Comparison of ENCODE assay signal across 10 mouse cellular contexts in the genomic region with DNA sequence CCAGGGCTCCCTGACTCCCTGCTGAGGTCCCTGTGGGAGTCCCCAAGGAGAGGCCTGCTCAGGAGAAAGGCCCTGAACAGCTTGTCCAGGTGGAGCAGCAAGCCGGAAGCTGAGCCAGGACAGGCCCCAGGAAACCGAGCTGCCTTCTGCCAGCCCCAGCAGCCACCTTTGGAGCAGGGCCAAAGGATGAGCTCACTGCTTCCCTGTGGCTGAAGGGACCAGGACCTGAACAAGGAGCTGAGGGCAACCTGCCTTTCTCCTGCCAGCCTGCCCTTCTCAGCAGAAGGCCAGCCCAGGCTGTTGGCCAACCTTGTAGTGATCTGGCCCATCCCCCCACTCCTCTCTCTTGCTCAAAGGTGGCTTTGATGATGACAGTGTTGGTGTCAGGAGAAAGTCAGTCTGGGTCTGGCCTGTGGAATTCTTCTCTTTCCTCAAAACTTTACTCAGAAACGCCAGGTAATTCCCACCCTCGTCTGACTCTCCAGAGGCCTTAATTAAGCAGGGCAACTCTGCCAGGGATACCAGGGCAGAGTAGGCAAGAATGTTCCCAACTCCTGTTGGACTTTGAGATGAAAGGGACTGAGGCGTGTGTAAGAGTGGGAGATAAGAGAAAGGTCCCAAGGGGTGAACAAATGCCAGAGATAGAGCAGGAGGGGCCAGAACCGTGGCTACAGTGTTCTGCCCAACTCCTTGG. TPM values are rescaled to one million over a fixed set of nuclear protein-coding genes. Genes with fewer than 3 reads are reported as not detected.
DNase-seq lines count a peak whose midpoint lies in the region; ATAC-seq and TF ChIP-seq lines count a peak whose summit lies in the region.
"Had no signal": no experiment of that assay in that cellular context is flagged by ENCODE, and none has a peak within 500 bp of the region (broad histone marks: within the 10 kb centered on the region; RNA-seq: fewer than 3 reads in every experiment).

No protein-coding gene starts in this region.

- in situ Hi-C loops in Patski (cut with MboI; ENCODE audit: low pct_unique_long_range_greater_than_20kb) = no loop called here

- POLR2A ChIA-PET in Patski (lab: Charles Lee) = interaction anchor here (0.6 to 0.8 kb wide), 2 partner anchors 13 to 304 kb away, joined by 3 to 5 read pairs; no protein-coding TSS in a partner anchor

- ATAC-seq in hindbrain, postnatal 0 days = peak; percentile 71
- ATAC-seq in hindbrain, embryonic 14.5 days (ENCODE audit: low FRiP score) = no peak
- ATAC-seq in Patski = peak; percentile 59
- no peak for ATAC-seq in activated CD4-positive, CD25-positive, alpha-beta regulatory T cell, adult 4 months

- WGBS in hindbrain, postnatal 0 days = 49% methylated on average over 6 of the region's 6 CpGs
- 60% methylated on average over 6 of the region's 6 CpGs for WGBS in hindbrain, embryonic 14.5 days

- CTCF ChIA-PET in Patski (lab: Charles Lee) = no interaction called here

- H3K27me3 ChIP-seq in hindbrain, postnatal 0 days (ENCODE audit: insufficient read depth, low read length) = no peaks in the 10 kb centered on the region
- H3K27me3 ChIP-seq in hindbrain, embryonic 14.5 days (ENCODE audit: control insufficient read depth, insufficient read depth, low read length) = no peaks in the 10 kb centered on the region
- H3K27me3 ChIP-seq in Patski = no peaks in the 10 kb centered on the region

- H3K36me3 ChIP-seq in hindbrain, postnatal 0 days (ENCODE audit: insufficient read depth, low read length) = peaks cover 14% of the 10 kb centered on the region; the same call in 1 of the 2 replicates
- H3K36me3 ChIP-seq in hindbrain, embryonic 14.5 days (replicated peaks; ENCODE audit: control insufficient read depth, insufficient read depth) = peaks cover 43% of the 10 kb centered on the region

- H3K9me3 ChIP-seq in hindbrain, postnatal 0 days (ENCODE audit: low read length) = no peaks in the 10 kb centered on the region
- H3K9me3 ChIP-seq in hindbrain, embryonic 14.5 days (ENCODE audit: control insufficient read depth, low read length) = no peaks in the 10 kb centered on the region

- H3K4me1 ChIP-seq in hindbrain, postnatal 0 days (ENCODE audit: insufficient read depth, low read length) = no peaks in the 10 kb centered on the region
- no peaks in the 10 kb centered on the region for H3K4me1 ChIP-seq in hindbrain, embryonic 14.5 days (replicated peaks; ENCODE audit: control insufficient read depth, insufficient read depth, low read length)

- peak overlapping the region; percentile 73 for H3K27ac ChIP-seq in hindbrain, postnatal 0 days
- no peak overlapping the region for H3K27ac ChIP-seq in hindbrain, embryonic 14.5 days

- H3K9ac ChIP-seq in hindbrain, postnatal 0 days (replicated peaks; ENCODE audit: low read length) = no peak overlapping the region
- H3K9ac ChIP-seq in hindbrain, embryonic 14.5 days = no peak overlapping the region

- no peak for TF ChIP-seq CTCF in hindbrain, postnatal 0 days (IDR thresholded peaks at IDR 0.05; ENCODE audit: low read depth)
- TF ChIP-seq CTCF in Patski (IDR thresholded peaks at IDR 0.05) = no peak

- H3K4me2 ChIP-seq in hindbrain, postnatal 0 days (ENCODE audit: low read depth, low read length) = no peak overlapping the region
- H3K4me2 ChIP-seq in hindbrain, embryonic 14.5 days (replicated peaks) = no peak overlapping the region

- peak; percentile 77 for DNase-seq in hindbrain, postnatal 0 days (ENCODE audit: low spot score)
- no peak for DNase-seq in hindbrain, embryonic 14.5 days (ENCODE audit: low spot score)
- DNase-seq in Patski (ENCODE audit: low read depth, low spot score) = no peak
- peak; percentile 99 for DNase-seq in cerebellum, postnatal 10 days
- DNase-seq in kidney, postnatal 4 days = peak; percentile 27 to 56
- no peak for DNase-seq in left cerebral cortex, adult 8-10 months (ENCODE audit: low spot score in 2 of 2)
- no peak for DNase-seq in c-Kit-positive CD71-positive TER-119-positive erythroid progenitor cells, embryonic 14.5 days (ENCODE audit: low spot score)
- DNase-seq: embryo, embryonic 11 days had no signal

- no peak overlapping the region for H3K4me3 ChIP-seq in hindbrain, postnatal 0 days (ENCODE audit: low read length)
- no peak overlapping the region for H3K4me3 ChIP-seq in hindbrain, embryonic 14.5 days (replicated peaks; ENCODE audit: low read length)

RNA-seq across cellular contexts. Expression of gene BC029722, which starts 13.8 kb away (rescaled TPM):
- total RNA-seq in hindbrain, postnatal 0 days (2014; rRNA removed) = 31.9 and 35.4 TPM in 2 replicates
- polyA plus RNA-seq in hindbrain, postnatal 0 days (2015; fragmentation: Nextera tagmentation; extraction: Ambion mirVana) = 52.2 and 53.4 TPM in 2 replicates
- 27.6 and 28.1 TPM in 2 replicates for polyA plus RNA-seq in hindbrain, embryonic 14.5 days (2014; fragmentation: Nextera tagmentation; extraction: Ambion mirVana)
- 49.6 TPM for polyA plus RNA-seq in Patski (2021)
- total RNA-seq in left cerebral cortex, adult 8-10 months (2022) = 10 to 100 TPM; 56.9 to 63.1 (median 60.3) TPM
- 10 to 100 TPM; 14.5 to 18.7 TPM for polyA plus RNA-seq in activated CD4-positive, CD25-positive, alpha-beta regulatory T cell, adult 4 months (2017; shearing (Covaris generic))

RNA-seq across cellular contexts. Expression of gene Eif6, which starts 21.3 kb away (rescaled TPM):
- 105 and 110 TPM in 2 replicates for total RNA-seq in hindbrain, postnatal 0 days (2014; rRNA removed)
- polyA plus RNA-seq in hindbrain, postnatal 0 days (2015; fragmentation: Nextera tagmentation; extraction: Ambion mirVana) = 138 and 144 TPM in 2 replicates
- 132 and 134 TPM in 2 replicates for polyA plus RNA-seq in hindbrain, embryonic 14.5 days (2014; fragmentation: Nextera tagmentation; extraction: Ambion mirVana)
- polyA plus RNA-seq in Patski (2021) = 170 TPM
- 10 to 100 TPM; 78.6 to 93.2 (median 86.3) TPM for total RNA-seq in left cerebral cortex, adult 8-10 months (2022)
- polyA plus RNA-seq in activated CD4-positive, CD25-positive, alpha-beta regulatory T cell, adult 4 months (2017; shearing (Covaris generic)) = 10 to 100 TPM; 73.4 to 81.2 TPM

RNA-seq across cellular contexts. Expression of gene Fam83c, which starts 29.3 kb away (rescaled TPM):
- total RNA-seq in hindbrain, postnatal 0 days (2014; rRNA removed) = not detected in 2 replicates
- polyA plus RNA-seq in hindbrain, postnatal 0 days (2015; fragmentation: Nextera tagmentation; extraction: Ambion mirVana) = 0.10 and 0.15 TPM in 2 replicates
- 0.31 TPM in 2 replicates for polyA plus RNA-seq in hindbrain, embryonic 14.5 days (2014; fragmentation: Nextera tagmentation; extraction: Ambion mirVana)
- polyA plus RNA-seq in Patski (2021) = 0.10 TPM
- not detected for total RNA-seq in left cerebral cortex, adult 8-10 months (2022)
- polyA plus RNA-seq in activated CD4-positive, CD25-positive, alpha-beta regulatory T cell, adult 4 months (2017; shearing (Covaris generic)) = not detected

RNA-seq across cellular contexts. Expression of gene Mmp24, which starts 30.2 kb away (rescaled TPM):
- 161 and 179 TPM in 2 replicates for total RNA-seq in hindbrain, postnatal 0 days (2014; rRNA removed)
- polyA plus RNA-seq in hindbrain, postnatal 0 days (2015; fragmentation: Nextera tagmentation; extraction: Ambion mirVana) = 12.2 and 12.4 TPM in 2 replicates
- polyA plus RNA-seq in hindbrain, embryonic 14.5 days (2014; fragmentation: Nextera tagmentation; extraction: Ambion mirVana) = 17.9 and 20.7 TPM in 2 replicates
- polyA plus RNA-seq in Patski (2021) = 0.05 TPM
- total RNA-seq in left cerebral cortex, adult 8-10 months (2022) = 10 to 100 TPM; 29.2 to 30.8 (median 29.9) TPM
- under 1 TPM in 1 of 2 experiments, not detected in 1; 0.11 TPM for polyA plus RNA-seq in activated CD4-positive, CD25-positive, alpha-beta regulatory T cell, adult 4 months (2017; shearing (Covaris generic))
- polyA plus RNA-seq: liver, embryonic 16.5 days had no signal

RNA-seq across cellular contexts. Expression of gene Procr, which starts 54.5 kb away (rescaled TPM):
- total RNA-seq in hindbrain, postnatal 0 days (2014; rRNA removed) = 1.1 and 1.4 TPM in 2 replicates
- 1.6 and 2.6 TPM in 2 replicates for polyA plus RNA-seq in hindbrain, postnatal 0 days (2015; fragmentation: Nextera tagmentation; extraction: Ambion mirVana)
- 3.0 and 3.6 TPM in 2 replicates for polyA plus RNA-seq in hindbrain, embryonic 14.5 days (2014; fragmentation: Nextera tagmentation; extraction: Ambion mirVana)
- 4.5 TPM for polyA plus RNA-seq in Patski (2021)
- total RNA-seq in left cerebral cortex, adult 8-10 months (2022) = 1 to 10 TPM in 3 of 4 experiments, under 1 TPM in 1; 0.76 to 2.5 (median 1.9) TPM
- not detected for polyA plus RNA-seq in activated CD4-positive, CD25-positive, alpha-beta regulatory T cell, adult 4 months (2017; shearing (Covaris generic))

Comparison
In these comparisons a context has a peak if more than half of its experiments do, and no peak if none do; other contexts are left out.
1. ATAC-seq: peak in hindbrain, postnatal 0 days (single experiment) and Patski (single experiment); none in hindbrain, embryonic 14.5 days (single experiment) and activated CD4-positive, CD25-positive, alpha-beta regulatory T cell, adult 4 months (single experiment).
2. DNase-seq: peak in hindbrain, postnatal 0 days (single experiment), cerebellum, postnatal 10 days (2 of 2) and kidney, postnatal 4 days (2 of 2); none in hindbrain, embryonic 14.5 days (single experiment), Patski (single experiment), left cerebral cortex, adult 8-10 months (0 of 2) and c-Kit-positive CD71-positive TER-119-positive erythroid progenitor cells, embryonic 14.5 days (single experiment).